Mouse (Mus musculus): ENCODE data around the gene 5730596B20Rik. TPM values are rescaled to one million over a fixed set of nuclear protein-coding genes. Genes with fewer than 3 reads are reported as not detected.

5730596B20Rik gene
- polyA plus RNA-seq, 3 experiments from 2014 or later: not detected

- no peak for ATAC-seq
Observed at GRCm38 (mm10) chr6:52176391-52176790, 907 bp upstream of the 5730596B20Rik start.

GRCm38 (mm10) chr6:52177806-52178205, 508 bp downstream of the 5730596B20Rik start:
- no peak for ATAC-seq

GRCm38 (mm10) chr6:52178918-52179665, 1.8 kb downstream of the 5730596B20Rik start:
- no peak for ATAC-seq

GRCm38 (mm10) chr6:52179690-52180089, 2.4 kb downstream of the 5730596B20Rik start:
- no peak for ATAC-seq

- ATAC-seq: no peak
Observed at GRCm38 (mm10) chr6:52180213-52180710, 3.0 kb downstream of the 5730596B20Rik start.

GRCm38 (mm10) chr6:52180726-52181125, 3.4 kb downstream of the 5730596B20Rik start:
- no peak for ATAC-seq

- no peak for ATAC-seq
Observed at GRCm38 (mm10) chr6:52182030-52182429, 4.7 kb downstream of the 5730596B20Rik start.

GRCm38 (mm10) chr6:52182793-52183192, 5.5 kb downstream of the 5730596B20Rik start:
- no peak for ATAC-seq

GRCm38 (mm10) chr6:52183311-52184080, 6.2 kb downstream of the 5730596B20Rik start:
- ATAC-seq: no peak

- no peak for ATAC-seq
Observed at GRCm38 (mm10) chr6:52184668-52185067, 7.4 kb downstream of the 5730596B20Rik start.

GRCm38 (mm10) chr6:52185222-52185621, 7.9 kb downstream of the 5730596B20Rik start:
- no peak for ATAC-seq

- ATAC-seq: no peak
Observed at GRCm38 (mm10) chr6:52185834-52186233, 8.5 kb downstream of the 5730596B20Rik start.

GRCm38 (mm10) chr6:52186500-52186899, 9.2 kb downstream of the 5730596B20Rik start:
- no peak for ATAC-seq

GRCm38 (mm10) chr6:52189172-52189591, 11.9 kb downstream of the 5730596B20Rik start:
- ATAC-seq: no peak

GRCm38 (mm10) chr6:52189909-52190308, 12.6 kb downstream of the 5730596B20Rik start:
- ATAC-seq: no peak

GRCm38 (mm10) chr6:52190410-52190809, 13.1 kb downstream of the 5730596B20Rik start:
- no peak for ATAC-seq

- no peak for ATAC-seq
Observed at GRCm38 (mm10) chr6:52190906-52191810, 13.9 kb downstream of the 5730596B20Rik start, which contains the start of gene Hoxa4. Gene Hoxa4 (minus strand): TSS chr6:52191753.

- peak; percentile 92 for ATAC-seq
Observed at GRCm38 (mm10) chr6:52191860-52192550, 14.7 kb downstream of the 5730596B20Rik start.

- no peak for ATAC-seq
Observed at GRCm38 (mm10) chr6:52194690-52195089, 17.4 kb downstream of the 5730596B20Rik start.

GRCm38 (mm10) chr6:52196811-52197210, 19.5 kb downstream of the 5730596B20Rik start:
- ATAC-seq: no peak

GRCm38 (mm10) chr6:52197271-52197670, 20.0 kb downstream of the 5730596B20Rik start:
- ATAC-seq: no peak

All from inflammation-experienced regulatory T-cells, adult 6 months (primary cell).